Mouse (Mus musculus) liver, embryonic 14.5 days (tissue): ENCODE data around the gene Mesd. TPM values are rescaled to one million over a fixed set of nuclear protein-coding genes. Genes with fewer than 3 reads are reported as not detected.

Experiments
- ATAC-seq: fragments of 200-750 bp; cut with Nextera tagmentation; 2 replicates; pipeline ENCODE4 v1.8.0; 2017; ENCODE audit warnings: moderate number of reproducible peaks, mild to moderate bottlenecking, moderate library complexity; ENCODE audit not compliant: insufficient read depth
- DNase-seq, 3 experiments: peaks; one replicate each; pipeline ENCODE4 v3.0.0-alpha.2; 2012 to 2013; ENCODE audit warnings: low read depth in 3 of 3, low spot score in 3 of 3
- H3K27ac ChIP-seq: fragments of 300-500 bp; sonication (generic); 2 replicates; pipeline ENCODE4 v1.5.1; 2014; ENCODE audit warnings: moderate library complexity, mild to moderate bottlenecking, control low read depth, inconsistent platforms
- H3K27me3 ChIP-seq: fragments of 300-500 bp; sonication (generic); 2 replicates; pipeline ENCODE4 v1.6.1; 2014; ENCODE audit warnings: mild to moderate bottlenecking, low read length, moderate library complexity; ENCODE audit not compliant: control insufficient read depth, insufficient read depth
- H3K36me3 ChIP-seq: fragments of 300-500 bp; sonication (generic); replicated peaks from 2 replicates; pipeline ENCODE4 v1.6.1; 2014; ENCODE audit warnings: low read depth; ENCODE audit not compliant: control insufficient read depth, insufficient read depth
- H3K4me1 ChIP-seq, 2 experiments: fragments of 200-500 bp in 1 of 2; fragments of 300-500 bp in 1 of 2; sonication (generic) in 1 of 2; replicated peaks; 2 replicates each; pipeline ENCODE4 v1.6.1; 2012 to 2014; ENCODE audit warnings: antibody characterized with exemption in 1 of 2, inconsistent platforms in 1 of 2, low read length in 1 of 2; ENCODE audit not compliant: control insufficient read depth in 2 of 2, insufficient read depth in 2 of 2
- H3K4me2 ChIP-seq: fragments of 300-500 bp; sonication (generic); 2 replicates; pipeline ENCODE4 v1.6.1; 2014; ENCODE audit warnings: low read depth, mild to moderate bottlenecking, control low read depth, moderate library complexity
- H3K4me3 ChIP-seq, 2 experiments: fragments of 200-500 bp in 1 of 2; fragments of 300-500 bp in 1 of 2; sonication (generic) in 1 of 2; 2 replicates each; pipeline ENCODE4 v1.5.1; 2012 to 2014; ENCODE audit warnings: low read depth in 2 of 2, low read length in 2 of 2, mild to moderate bottlenecking in 2 of 2, control low read depth in 1 of 2, inconsistent platforms in 1 of 2, moderate library complexity in 1 of 2; ENCODE audit not compliant: insufficient read depth in 1 of 2
- H3K9ac ChIP-seq: fragments of 300-500 bp; sonication (generic); replicated peaks from 2 replicates; pipeline ENCODE4 v1.6.1; 2014; ENCODE audit warnings: mild to moderate bottlenecking, control low read depth, moderate library complexity
- H3K9me3 ChIP-seq: fragments of 300-500 bp; sonication (generic); 2 replicates; pipeline ENCODE4 v1.6.1; 2016; ENCODE audit warnings: low read length, mixed read lengths; ENCODE audit not compliant: control insufficient read depth
- CTCF ChIP-seq: IDR thresholded peaks from 2 replicates; pipeline ENCODE4 v1.5.1; 2016; ENCODE audit warnings: antibody characterized with exemption, low read depth, control low read depth
- EP300 ChIP-seq: IDR thresholded peaks from 2 replicates; pipeline ENCODE4 v1.6.1; 2016; ENCODE audit warnings: antibody characterized with exemption, low read depth
- WGBS: fragments of 180-500 bp; shearing (Covaris S2); extraction: QIAGEN DNeasy Blood & Tissue Kit; methylation state at CpG from one replicate; pipeline ENCODE4 v1.1.7; 2014; ENCODE audit not compliant: insufficient replicate concordance; 5-methylcytosine and 5-hydroxymethylcytosine counted together
- polyA plus RNA-seq, 2 experiments: library from polyadenylated mRNA; depleted of rRNA in 1 of 2; stranded (reverse) in 1 of 2; unstranded in 1 of 2; fragments of >200 nt; fragmentation: Nextera tagmentation in 1 of 2; extraction: Ambion mirVana in 1 of 2; gene quantifications; 2 replicates each; pipeline versions ENCODE4 v1.2.1 to v1.2.3; 2012 to 2014

Mesd gene
- polyA plus RNA-seq, 2 experiments = 12.0 to 43.0 TPM

DNA sequence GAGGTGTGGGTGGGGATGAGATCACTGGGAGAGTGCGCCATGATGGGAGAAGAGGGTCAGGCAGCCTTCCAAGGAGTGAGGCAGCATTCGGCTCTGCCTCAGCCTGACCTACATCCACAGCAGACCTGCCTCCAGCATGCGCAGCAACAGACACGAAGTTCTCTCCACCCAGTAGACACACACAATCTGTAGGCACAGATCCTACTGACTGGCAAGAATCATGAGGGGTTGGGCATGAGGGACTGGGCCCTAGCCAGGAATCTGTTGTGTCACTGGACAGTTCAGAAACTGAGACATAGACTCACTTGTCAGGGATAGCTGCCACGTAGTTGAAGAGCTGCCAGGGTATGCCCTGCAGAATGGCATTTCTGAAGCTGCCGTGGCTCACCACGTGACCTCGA, 57.4 kb downstream of the Mesd start:
- no peak overlapping the region for H3K9ac ChIP-seq
- H3K4me1 ChIP-seq = no peaks in the 10 kb centered on the region
- H3K36me3 ChIP-seq = no peaks in the 10 kb centered on the region
- H3K4me3 ChIP-seq = no peak overlapping the region
- H3K4me2 ChIP-seq = no peak overlapping the region
- no peaks in the 10 kb centered on the region for H3K9me3 ChIP-seq
- ATAC-seq = no peak
- no peaks in the 10 kb centered on the region for H3K27me3 ChIP-seq
- DNase-seq = no peak
- 72% methylated on average over 8 of the region's 8 CpGs for WGBS
- TF ChIP-seq EP300 (no peak), CTCF (no peak)
- H3K27ac ChIP-seq = no peak overlapping the region

DNA sequence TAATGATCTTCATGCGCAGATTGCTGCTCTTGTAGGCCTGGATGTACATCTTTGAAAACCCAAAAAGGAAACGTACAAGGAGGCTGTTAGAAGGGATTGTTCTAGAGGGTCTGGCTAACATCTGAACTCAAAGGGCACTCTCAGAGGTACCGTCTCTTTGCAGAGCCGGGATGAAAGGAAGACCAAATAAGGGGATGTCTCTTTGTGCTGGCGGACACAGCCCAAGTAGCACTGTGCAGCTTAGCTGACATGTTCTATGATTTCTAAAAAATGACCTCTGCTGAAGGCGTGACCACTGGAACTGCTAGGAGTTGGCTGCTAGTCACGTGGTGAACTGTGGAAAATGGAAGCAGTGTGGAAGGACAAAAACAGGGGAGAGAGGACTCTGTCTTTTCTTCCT, 64.5 kb downstream of the Mesd start:
- no peak for ATAC-seq
- Histone ChIP-seq H3K4me3 (no peak overlapping the region), H3K9ac (no peak overlapping the region), H3K9me3 (no peaks in the 10 kb centered on the region), H3K27me3 (no peaks in the 10 kb centered on the region), H3K4me1 (no peaks in the 10 kb centered on the region), H3K36me3 (no peaks in the 10 kb centered on the region), H3K27ac (no peak overlapping the region), H3K4me2 (no peak overlapping the region)
- 60% methylated on average over 7 of the region's 7 CpGs for WGBS
- TF ChIP-seq EP300 (no peak), CTCF (no peak)
- no peak for DNase-seq

DNA sequence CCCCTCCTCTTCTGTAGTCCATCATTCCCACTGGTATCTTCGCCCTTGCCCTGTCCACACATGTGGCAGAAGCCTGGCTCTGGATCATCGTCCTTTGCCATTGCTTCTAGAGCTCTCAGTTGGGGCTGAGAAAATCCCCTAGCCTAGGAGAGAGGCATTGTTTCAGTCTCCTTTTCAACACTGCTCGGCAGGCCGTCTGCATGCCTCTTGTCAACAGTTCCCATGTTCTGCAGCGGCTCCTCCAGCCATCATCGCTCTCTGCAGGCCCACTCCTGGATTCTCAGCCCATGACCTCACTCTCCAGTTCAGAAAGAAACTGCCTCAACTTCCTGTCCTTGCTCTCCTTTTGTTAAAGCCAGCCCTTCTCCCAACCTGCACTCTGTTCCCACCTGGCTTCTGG, 65.4 kb downstream of the Mesd start:
- H3K4me3 ChIP-seq = no peak overlapping the region
- TF ChIP-seq CTCF = no peak
- TF ChIP-seq EP300 = no peak

More for the DNA sequence above, 65.4 kb downstream of the Mesd start:
- ATAC-seq (no peak), DNase-seq (no peak)
- Histone ChIP-seq H3K4me1 (no peaks in the 10 kb centered on the region), H3K9ac (no peak overlapping the region), H3K27ac (no peak overlapping the region), H3K27me3 (no peaks in the 10 kb centered on the region), H3K36me3 (no peaks in the 10 kb centered on the region), H3K4me2 (no peak overlapping the region), H3K9me3 (no peaks in the 10 kb centered on the region)
- WGBS = 63% methylated on average over 6 of the region's 6 CpGs

Other genes starting within 250 kb of the Mesd start
- gene Il16, start 138.7 kb upstream of the Mesd start, polyA plus RNA-seq (2012; rRNA removed) = 1.9 and 2.3 TPM in 2 replicates
- 2.8 and 3.8 TPM in 2 replicates for gene Il16, start 138.7 kb upstream of the Mesd start, polyA plus RNA-seq (2014; fragmentation: Nextera tagmentation; extraction: Ambion mirVana)
- gene Cfap161, start 89.6 kb upstream of the Mesd start, polyA plus RNA-seq (2012; rRNA removed) = 0.04 TPM in 1 of 2 replicates, not detected in the other
- gene Cfap161, start 89.6 kb upstream of the Mesd start, polyA plus RNA-seq (2014; fragmentation: Nextera tagmentation; extraction: Ambion mirVana) = 0.08 TPM in 1 of 2 replicates, not detected in the other
- gene Tlnrd1, start 161 bp upstream of the Mesd start, polyA plus RNA-seq (2012; rRNA removed) = 16.7 and 18.6 TPM in 2 replicates
- gene Tlnrd1, start 161 bp upstream of the Mesd start, polyA plus RNA-seq (2014; fragmentation: Nextera tagmentation; extraction: Ambion mirVana) = 9.9 and 12.6 TPM in 2 replicates
- 0.02 TPM in 1 of 2 replicates, not detected in the other for gene Cemip, start 202.0 kb downstream of the Mesd start, polyA plus RNA-seq (2012; rRNA removed)
- 0.06 TPM in 1 of 2 replicates, not detected in the other for gene Cemip, start 202.0 kb downstream of the Mesd start, polyA plus RNA-seq (2014; fragmentation: Nextera tagmentation; extraction: Ambion mirVana)